Mouse (Mus musculus): Measurements from ENCODE around the gene Dnah9.

The Dnah9 gene

GRCm38 (mm10) chr11:65794428-65795219 is 373.7 kb downstream of the Dnah9 start:
- DNase-seq (ENCODE audit: low spot score), result no peak

- peak; percentile 86 for DNase-seq (ENCODE audit: low spot score)
Observed at GRCm38 (mm10) chr11:65788154-65788553, 380.2 kb downstream of the Dnah9 start, which contains the start of gene Map2k4. TSS of gene Map2k4 (minus strand) at chr11:65788297.

- DNase-seq (ENCODE audit: low spot score), result peak; percentile 34
Observed at GRCm38 (mm10) chr11:65787421-65788151, 380.8 kb downstream of the Dnah9 start.

- no peak for DNase-seq (ENCODE audit: low spot score)
Observed at GRCm38 (mm10) chr11:65786160-65786559, 382.2 kb downstream of the Dnah9 start.

- DNase-seq (ENCODE audit: low spot score), result no peak
Observed at GRCm38 (mm10) chr11:65781596-65781995, 386.8 kb downstream of the Dnah9 start.
